Mouse (Mus musculus) brain, embryonic 14.5 days (tissue): Measurements from ENCODE around the gene 2610008E11Rik. TPM values are rescaled to one million over a fixed set of nuclear protein-coding genes. Genes with fewer than 3 reads are reported as not detected.
"Not testable (repeated sequence)": the region's sequence is repeated elsewhere in the genome, so short reads cannot be mapped to it uniquely, and the experiment has no call there.

ENCODE experiments used
- DNase-seq: peaks from one replicate; pipeline ENCODE4 v3.0.0-alpha.2; 2011; ENCODE audit warnings: low read depth
- CTCF ChIP-seq: fragments of 200-500 bp; IDR thresholded peaks from 2 replicates; pipeline ENCODE4 v1.5.1; 2012; ENCODE audit warnings: inconsistent platforms, mild to moderate bottlenecking, moderate library complexity, borderline replicate concordance; ENCODE audit not compliant: insufficient read depth, insufficient read length; ENCODE audit errors: extremely low read depth
- POLR2A ChIP-seq: fragments of 200-500 bp; IDR thresholded peaks from 2 replicates; pipeline ENCODE4 v1.6.1; 2012; ENCODE audit warnings: mild to moderate bottlenecking, inconsistent platforms, borderline replicate concordance; ENCODE audit not compliant: poor library complexity, insufficient read depth, insufficient read length, severe bottlenecking; ENCODE audit errors: extremely low read depth
- polyA plus RNA-seq: library from polyadenylated mRNA; depleted of rRNA; stranded (reverse); fragments of >200 nt; gene quantifications from 2 replicates; pipeline ENCODE4 v1.2.3, GENCODE M21; 2012; rRNA removed

Gene 2610008E11Rik
- 18.9 and 29.3 TPM in 2 replicates for polyA plus RNA-seq

GRCm38 (mm10) chr10:79097161-79097754, at the start of gene 2610008E11Rik:
2610008E11Rik (minus strand) TSS chr10:79097600.
- peak; percentile 99 for DNase-seq
- TF ChIP-seq POLR2A, result peak; percentile 9; the same call in 1 of the 2 replicates
- no peak for TF ChIP-seq CTCF

GRCm38 (mm10) chr10:79116125-79116849, 18.9 kb upstream of the 2610008E11Rik start:
- DNase-seq, result peak; percentile 86
- TF ChIP-seq CTCF (peak; percentile 63; the same call in 1 of the 2 replicates), POLR2A (no peak)

- no peak for DNase-seq
- TF ChIP-seq POLR2A, result no peak
- no peak for TF ChIP-seq CTCF
Measured at GRCm38 (mm10) chr10:79115085-79115484, 17.7 kb upstream of the 2610008E11Rik start.

GRCm38 (mm10) chr10:79110482-79110881, 13.1 kb upstream of the 2610008E11Rik start:
- TF ChIP-seq POLR2A, result no peak
- no peak for TF ChIP-seq CTCF
- DNase-seq, result no peak

- no peak for DNase-seq
- TF ChIP-seq POLR2A (no peak), CTCF (no peak)
Measured at GRCm38 (mm10) chr10:79109156-79109555, 11.8 kb upstream of the 2610008E11Rik start.

- no peak for DNase-seq
- TF ChIP-seq POLR2A (no peak), CTCF (no peak)
Measured at GRCm38 (mm10) chr10:79107531-79107930, 10.1 kb upstream of the 2610008E11Rik start.

- TF ChIP-seq CTCF, result no peak
- no peak for TF ChIP-seq POLR2A
- DNase-seq, result no peak
Measured at GRCm38 (mm10) chr10:79106325-79107282, 9.2 kb upstream of the 2610008E11Rik start.

GRCm38 (mm10) chr10:79096706-79097105, 694 bp downstream of the 2610008E11Rik start:
- no peak for TF ChIP-seq CTCF
- TF ChIP-seq POLR2A, result no peak
- peak; percentile 7 for DNase-seq

GRCm38 (mm10) chr10:79091731-79092130, 5.7 kb downstream of the 2610008E11Rik start:
- no peak for TF ChIP-seq CTCF
- TF ChIP-seq POLR2A, result no peak

GRCm38 (mm10) chr10:79089000-79089399, 8.4 kb downstream of the 2610008E11Rik start:
- peak; percentile 20 for DNase-seq
- no peak for TF ChIP-seq CTCF
- no peak for TF ChIP-seq POLR2A

More at GRCm38 (mm10) chr10:79091731-79092130, 5.7 kb downstream of the 2610008E11Rik start:
- DNase-seq, result no peak

GRCm38 (mm10) chr10:79086577-79086976, 10.8 kb downstream of the 2610008E11Rik start:
- no peak for TF ChIP-seq CTCF
- no peak for TF ChIP-seq POLR2A
- no peak for DNase-seq

- DNase-seq, result not testable (repeated sequence)
Measured at GRCm38 (mm10) chr10:79057370-79057769, 40.0 kb downstream of the 2610008E11Rik start.

GRCm38 (mm10) chr10:79042457-79042856, 54.9 kb downstream of the 2610008E11Rik start:
- not testable (repeated sequence) for DNase-seq

- TF ChIP-seq CTCF (no peak), POLR2A (no peak)
- no peak for DNase-seq
Measured at GRCm38 (mm10) chr10:79028441-79028840, 69.0 kb downstream of the 2610008E11Rik start, which contains the start of gene Olfr57. Olfr57 (plus strand) TSS chr10:79028741.

Other genes starting within 250 kb of the 2610008E11Rik start
- not detected in 2 replicates for gene Olfr1356, start 245.4 kb downstream of the 2610008E11Rik start, polyA plus RNA-seq
- gene Olfr1355, start 222.1 kb downstream of the 2610008E11Rik start, polyA plus RNA-seq, result not detected in 2 replicates
- gene Olfr1354, start 184.4 kb downstream of the 2610008E11Rik start, polyA plus RNA-seq, result not detected in 2 replicates
- gene Olfr8, start 147.0 kb downstream of the 2610008E11Rik start, polyA plus RNA-seq, result not detected in 2 replicates
- gene Olfr1353, start 134.3 kb downstream of the 2610008E11Rik start, polyA plus RNA-seq, result not detected in 2 replicates
- not detected in 2 replicates for gene Olfr1352, start 116.5 kb downstream of the 2610008E11Rik start, polyA plus RNA-seq
- not detected in 2 replicates for gene Olfr1351, start 85.1 kb downstream of the 2610008E11Rik start, polyA plus RNA-seq
- gene Olfr57, start 68.9 kb downstream of the 2610008E11Rik start, polyA plus RNA-seq, result not detected in 2 replicates
- not detected in 2 replicates for gene Vmn2r80, start 51.2 kb upstream of the 2610008E11Rik start, polyA plus RNA-seq
- not detected in 2 replicates for gene Vmn2r81, start 150.1 kb upstream of the 2610008E11Rik start, polyA plus RNA-seq